Mouse (Mus musculus) erythroblast, embryonic 14.5 days (primary cell): ENCODE data around the gene Shc2. TPM values are rescaled to one million over a fixed set of nuclear protein-coding genes. Genes with fewer than 3 reads are reported as not detected.

Experiments used
- H3K27me3 ChIP-seq: 2 replicates; pipeline ENCODE4 v1.6.1; 2012; ENCODE audit warnings: inconsistent platforms; ENCODE audit not compliant: control insufficient read depth
- H3K36me3 ChIP-seq: 2 replicates; pipeline ENCODE4 v1.6.1; 2012; ENCODE audit warnings: mild to moderate bottlenecking, inconsistent platforms; ENCODE audit not compliant: control insufficient read depth
- H3K4me1 ChIP-seq: 2 replicates; pipeline ENCODE4 v1.6.1; 2012; ENCODE audit warnings: inconsistent platforms; ENCODE audit not compliant: control insufficient read depth
- H3K4me3 ChIP-seq: replicated peaks from 2 replicates; pipeline ENCODE3; 2012; ENCODE audit warnings: moderate library complexity, mild to moderate bottlenecking, inconsistent platforms
- H3K9me3 ChIP-seq: 2 replicates; pipeline ENCODE4 v1.6.1; 2012; ENCODE audit warnings: low read length, inconsistent platforms, mixed read lengths; ENCODE audit not compliant: control insufficient read depth
- GATA1 ChIP-seq: IDR thresholded peaks from 2 replicates; pipeline ENCODE4 v1.6.1; 2012; ENCODE audit warnings: low read length, inconsistent platforms, mixed read lengths
- TAL1 ChIP-seq: IDR thresholded peaks from 3 replicates; pipeline ENCODE4 v1.6.1; 2012; ENCODE audit warnings: low read length, inconsistent platforms, mixed read lengths
- polyA plus RNA-seq: library from polyadenylated mRNA; stranded (reverse); fragments of >175 nt; gene quantifications from 2 replicates; pipeline ENCODE4 v1.2.3, GENCODE M21; 2012

Shc2 gene
- polyA plus RNA-seq, 1 experiment: not detected

DNA sequence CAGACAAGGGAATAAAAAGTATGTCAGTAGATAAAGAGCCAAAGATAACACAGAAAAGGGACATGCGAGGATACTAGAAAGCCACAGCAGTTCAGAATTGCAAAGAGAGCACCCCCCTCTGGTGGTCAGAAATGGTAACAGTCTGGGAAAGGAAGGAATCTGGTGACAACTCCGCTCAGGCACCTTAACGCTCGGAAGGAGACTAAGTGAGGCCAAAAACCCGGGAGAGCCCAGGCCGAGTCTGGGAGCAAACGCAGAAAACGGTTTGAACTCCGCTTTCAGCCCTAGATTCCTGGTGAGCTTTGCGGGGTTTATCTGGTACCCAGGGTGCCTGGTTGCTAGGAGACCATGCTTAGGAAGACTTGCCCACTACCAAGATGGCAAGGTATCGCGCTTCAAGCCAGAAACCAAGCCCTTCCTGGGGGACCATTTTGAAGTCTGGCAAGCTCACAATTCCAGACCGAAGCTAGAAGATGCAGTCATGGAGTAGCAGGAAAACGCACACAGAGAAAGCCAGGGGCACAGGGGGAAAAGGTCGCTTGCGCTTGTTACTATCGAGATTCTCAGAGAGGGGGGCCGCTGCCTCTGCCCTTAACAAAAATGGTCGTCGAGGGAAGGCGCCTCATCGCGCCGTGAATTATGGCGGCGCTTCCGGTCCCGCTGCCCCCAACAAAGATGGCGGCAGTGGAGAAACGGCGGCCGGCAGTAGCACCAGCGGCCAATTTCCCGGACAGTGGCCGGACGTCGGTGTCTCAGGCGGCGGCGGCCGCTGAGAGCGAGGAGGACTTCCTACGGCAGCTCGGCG lies 31.3 kb upstream of the Shc2 start, which contains the start of gene Tpgs1:
TSS of gene Tpgs1 (plus strand) at position 599 of the 805 bp plus-strand sequence.
- Histone ChIP-seq H3K27me3 (peaks cover 6% of the 10 kb centered on the region), H3K4me1 (peaks cover 38% of the 10 kb centered on the region), H3K9me3 (no peaks in the 10 kb centered on the region), H3K36me3 (peaks cover 14% of the 10 kb centered on the region), H3K4me3 (peak within 1 kb of the TSS; percentile 88)
- TF ChIP-seq GATA1 (0 out of 2 replicates have a peak, but pooled peaks have one; percentile 15), TAL1 (no peak)

- H3K4me3 ChIP-seq: no peak overlapping the region
- peaks cover 6% of the 10 kb centered on the region for H3K27me3 ChIP-seq
- no peaks in the 10 kb centered on the region for H3K9me3 ChIP-seq
- peaks cover 10% of the 10 kb centered on the region for H3K36me3 ChIP-seq
- TF ChIP-seq GATA1: no peak
- no peak for TF ChIP-seq TAL1
- H3K4me1 ChIP-seq: peaks cover 41% of the 10 kb centered on the region
Measured at GRCm38 (mm10) chr10:79668076-79668475, 30.4 kb upstream of the Shc2 start.

GRCm38 (mm10) chr10:79666493-79666892 lies 28.8 kb upstream of the Shc2 start:
- H3K27me3 ChIP-seq: peaks cover 6% of the 10 kb centered on the region
- no peaks in the 10 kb centered on the region for H3K9me3 ChIP-seq
- H3K4me1 ChIP-seq: peaks cover 42% of the 10 kb centered on the region
- H3K4me3 ChIP-seq: no peak overlapping the region
- no peaks in the 10 kb centered on the region for H3K36me3 ChIP-seq
- TF ChIP-seq GATA1: no peak
- no peak for TF ChIP-seq TAL1

DNA sequence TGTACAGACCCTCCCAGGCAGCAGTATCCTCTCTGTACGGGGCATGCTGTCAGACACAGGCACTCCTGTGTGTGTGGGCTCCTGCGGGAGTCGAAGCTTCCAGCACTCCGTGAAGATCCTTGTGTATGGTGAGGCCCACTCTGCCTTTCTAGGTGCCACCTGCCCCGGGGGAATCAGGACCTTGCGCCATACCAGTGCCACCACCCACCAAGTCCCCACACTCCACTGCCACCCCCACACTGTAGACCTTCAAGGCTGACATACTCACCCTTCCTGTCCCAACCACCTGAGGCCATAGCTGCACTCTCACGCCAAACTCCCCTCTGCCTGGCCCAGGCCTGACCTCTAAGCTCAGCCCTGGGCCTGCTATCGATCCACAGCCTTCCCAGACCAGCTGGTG lies 27.3 kb upstream of the Shc2 start:
- Histone ChIP-seq H3K27me3 (peaks cover 6% of the 10 kb centered on the region), H3K9me3 (no peaks in the 10 kb centered on the region), H3K4me1 (peaks cover 28% of the 10 kb centered on the region), H3K4me3 (no peak overlapping the region), H3K36me3 (no peaks in the 10 kb centered on the region)
- TF ChIP-seq TAL1: no peak
- TF ChIP-seq GATA1: no peak

DNA sequence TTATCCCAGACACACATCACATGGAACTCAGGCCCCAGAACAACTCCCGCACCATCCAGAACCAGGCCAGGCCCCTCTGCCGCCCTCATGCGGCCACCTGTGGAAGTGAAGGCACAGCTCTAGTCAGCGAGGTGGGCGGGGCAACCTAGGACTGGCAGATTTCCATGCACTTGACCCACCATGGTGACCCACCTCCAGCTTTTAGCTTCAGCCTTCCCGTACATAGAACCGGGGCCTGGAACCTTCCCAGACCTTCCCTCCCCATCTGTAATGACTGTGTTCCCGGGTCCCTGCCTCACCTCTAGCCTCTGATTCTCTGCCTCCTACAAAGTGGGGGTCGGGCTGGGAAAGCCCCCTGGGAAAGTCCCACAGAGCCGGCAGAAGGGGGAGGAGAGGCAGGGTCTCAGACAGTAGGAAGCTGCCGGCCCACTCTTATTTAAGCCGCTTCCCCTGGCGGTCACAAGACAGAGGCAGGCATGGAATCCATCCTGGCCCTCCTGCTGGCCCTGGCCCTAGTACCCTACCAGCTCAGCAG lies 26.5 kb upstream of the Shc2 start, which contains the start of gene Madcam1:
TSS of gene Madcam1 (plus strand) at position 429 of the 535 bp plus-strand sequence.
- Histone ChIP-seq H3K4me1 (peaks cover 25% of the 10 kb centered on the region), H3K27me3 (peaks cover 6% of the 10 kb centered on the region), H3K36me3 (no peaks in the 10 kb centered on the region), H3K4me3 (no peak within 1 kb of the TSS), H3K9me3 (no peaks in the 10 kb centered on the region)
- TF ChIP-seq GATA1 (no peak), TAL1 (no peak)

- Histone ChIP-seq H3K27me3 (peaks cover 6% of the 10 kb centered on the region), H3K4me1 (peaks cover 13% of the 10 kb centered on the region), H3K9me3 (no peaks in the 10 kb centered on the region), H3K4me3 (no peak overlapping the region), H3K36me3 (no peaks in the 10 kb centered on the region)
- TF ChIP-seq TAL1 (no peak), GATA1 (no peak)
Measured at GRCm38 (mm10) chr10:79661861-79662260, 24.1 kb upstream of the Shc2 start.

DNA sequence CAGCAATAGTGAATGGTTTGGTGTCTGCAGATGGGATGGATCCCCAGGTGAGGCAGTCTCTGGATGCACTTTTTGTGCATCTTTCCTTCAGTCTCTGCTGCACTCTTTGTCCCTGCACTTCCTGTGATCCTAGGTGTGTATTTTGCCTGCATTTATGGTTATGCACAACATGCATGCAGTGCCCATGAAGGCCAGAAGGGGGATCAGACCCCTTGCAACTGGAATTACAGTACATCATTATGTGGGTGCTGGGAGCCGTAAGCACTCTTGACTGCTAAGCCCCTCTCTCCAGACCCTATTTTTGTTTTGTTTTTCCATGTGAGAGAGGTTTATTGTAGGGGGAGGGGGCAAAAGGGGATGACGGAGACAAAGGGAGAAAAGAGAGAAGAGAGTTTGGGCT lies 22.6 kb upstream of the Shc2 start:
- Histone ChIP-seq H3K27me3 (no peaks in the 10 kb centered on the region), H3K36me3 (no peaks in the 10 kb centered on the region), H3K4me1 (peaks cover 11% of the 10 kb centered on the region), H3K9me3 (no peaks in the 10 kb centered on the region), H3K4me3 (no peak overlapping the region)
- no peak for TF ChIP-seq TAL1
- TF ChIP-seq GATA1: no peak

GRCm38 (mm10) chr10:79658829-79659228 lies 21.1 kb upstream of the Shc2 start:
- peaks cover 6% of the 10 kb centered on the region for H3K4me1 ChIP-seq
- no peaks in the 10 kb centered on the region for H3K9me3 ChIP-seq
- no peak overlapping the region for H3K4me3 ChIP-seq
- H3K36me3 ChIP-seq: no peaks in the 10 kb centered on the region
- TF ChIP-seq GATA1 (no peak), TAL1 (no peak)
- peaks cover under 1% of the 10 kb centered on the region; the same call in 1 of the 2 replicates for H3K27me3 ChIP-seq

DNA sequence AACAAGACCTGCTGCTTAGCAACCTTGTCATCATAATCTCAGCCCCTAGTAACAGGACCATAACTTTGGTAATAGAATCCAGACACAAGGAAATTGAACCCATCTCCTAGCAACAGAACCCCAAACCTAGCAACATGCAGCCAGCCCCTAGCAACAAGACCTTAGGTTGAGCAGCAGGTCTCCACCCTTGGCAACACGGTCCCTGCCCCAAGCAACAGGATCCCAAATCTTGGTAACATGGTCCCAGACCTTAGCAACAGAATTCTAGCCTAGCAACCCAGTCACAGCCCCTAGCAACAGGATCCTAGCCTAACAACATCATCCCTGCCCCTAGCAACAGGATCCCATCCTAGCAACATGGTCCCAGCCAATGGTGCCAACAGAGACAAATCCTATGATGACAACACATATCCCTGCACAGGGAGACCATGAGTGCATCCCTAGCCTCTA lies 17.3 kb upstream of the Shc2 start:
- Histone ChIP-seq H3K36me3 (no peaks in the 10 kb centered on the region), H3K4me1 (no peaks in the 10 kb centered on the region), H3K9me3 (no peaks in the 10 kb centered on the region), H3K27me3 (peaks cover 5% of the 10 kb centered on the region), H3K4me3 (no peak overlapping the region)
- TF ChIP-seq TAL1 (no peak), GATA1 (no peak)
